Mouse (Mus musculus) skeletal muscle tissue, postnatal 0 days (tissue): Measurements from ENCODE around the gene Pdzk1ip1. TPM values are rescaled to one million over a fixed set of nuclear protein-coding genes. Genes with fewer than 3 reads are reported as not detected.

ENCODE experiments used
- polyA plus RNA-seq: library from polyadenylated mRNA; unstranded; fragments of >200 nt; fragmentation: Nextera tagmentation; extraction: Ambion mirVana; gene quantifications from 2 replicates; pipeline ENCODE4 v1.2.1, GENCODE M21; 2015

Gene Pdzk1ip1
- 0.18 and 3.6 TPM in 2 replicates for polyA plus RNA-seq

GRCm38 (mm10) chr4:115088611-115089338 lies at the start of gene Pdzk1ip1:
Gene Pdzk1ip1, plus strand, starts transcription at chr4:115088708.

GRCm38 (mm10) chr4:115056371-115056920 lies 32.1 kb upstream of the Pdzk1ip1 start, which contains the start of gene Tal1:
Gene Tal1, plus strand, starts transcription at chr4:115056426.

GRCm38 (mm10) chr4:115133621-115134295 lies 45.2 kb downstream of the Pdzk1ip1 start, which contains the start of gene Cyp4x1:
Gene Cyp4x1, minus strand, starts transcription at chr4:115134281.

Other genes with a start within 250 kb of the Pdzk1ip1 start
- gene Foxd2, start 179.8 kb upstream of the Pdzk1ip1 start, polyA plus RNA-seq = 0.21 and 0.26 TPM in 2 replicates
- gene Foxe3, start 162.7 kb upstream of the Pdzk1ip1 start, polyA plus RNA-seq = not detected in 2 replicates
- gene Cmpk1, start 101.5 kb upstream of the Pdzk1ip1 start, polyA plus RNA-seq = 65.5 and 85.9 TPM in 2 replicates
- gene Stil, start 88.5 kb upstream of the Pdzk1ip1 start, polyA plus RNA-seq = 1.8 and 2.0 TPM in 2 replicates
- 0.47 and 0.72 TPM in 2 replicates for gene Tal1, start 32.3 kb upstream of the Pdzk1ip1 start, polyA plus RNA-seq
- gene Cyp4x1, start 45.6 kb downstream of the Pdzk1ip1 start, polyA plus RNA-seq = not detected in 2 replicates
- not detected in 2 replicates for gene Cyp4a29, start 153.4 kb downstream of the Pdzk1ip1 start, polyA plus RNA-seq
- not detected in 2 replicates for gene Cyp4a12a, start 210.3 kb downstream of the Pdzk1ip1 start, polyA plus RNA-seq